Mouse (Mus musculus) embryonic facial prominence, embryonic 15.5 days (tissue): ENCODE data around the gene Tor1aip1. TPM values are rescaled to one million over a fixed set of nuclear protein-coding genes. Genes with fewer than 3 reads are reported as not detected.

Experiments used
- ATAC-seq: fragments of 200-750 bp; cut with Nextera tagmentation; 2 replicates; pipeline ENCODE4 v1.8.0; 2017; ENCODE audit warnings: low read depth, moderate TSS enrichment; ENCODE audit not compliant: insufficient number of reproducible peaks, low FRiP score, low TSS enrichment
- H3K27ac ChIP-seq: fragments of 300-500 bp; sonication (generic); replicated peaks from 2 replicates; pipeline ENCODE4 v1.5.1; 2015; ENCODE audit warnings: mild to moderate bottlenecking, inconsistent platforms
- H3K27me3 ChIP-seq: fragments of 300-500 bp; sonication (generic); 2 replicates; pipeline ENCODE4 v1.6.1; 2015; ENCODE audit warnings: inconsistent platforms
- H3K36me3 ChIP-seq: fragments of 300-500 bp; sonication (generic); 2 replicates; pipeline ENCODE4 v1.6.1; 2015; ENCODE audit warnings: mild to moderate bottlenecking, inconsistent platforms
- H3K4me1 ChIP-seq: fragments of 300-500 bp; sonication (generic); 2 replicates; pipeline ENCODE4 v1.6.1; 2015; ENCODE audit warnings: inconsistent platforms
- H3K4me2 ChIP-seq: fragments of 300-500 bp; sonication (generic); replicated peaks from 2 replicates; pipeline ENCODE4 v1.6.1; 2015; ENCODE audit warnings: mild to moderate bottlenecking, inconsistent platforms
- H3K4me3 ChIP-seq: fragments of 300-500 bp; sonication (generic); replicated peaks from 2 replicates; pipeline ENCODE4 v1.5.1; 2015; ENCODE audit warnings: mild to moderate bottlenecking, inconsistent platforms
- H3K9ac ChIP-seq: fragments of 300-500 bp; sonication (generic); 2 replicates; pipeline ENCODE4 v1.6.1; 2015; ENCODE audit warnings: inconsistent platforms
- H3K9me3 ChIP-seq: fragments of 300-500 bp; sonication (generic); replicated peaks from 2 replicates; pipeline ENCODE4 v1.6.1; 2016; ENCODE audit warnings: inconsistent platforms
- WGBS: fragments of 180-500 bp; shearing (Covaris S2); methylation state at CpG from one replicate; pipeline ENCODE4 v1.1.7; 2015; 5-methylcytosine and 5-hydroxymethylcytosine counted together
- polyA plus RNA-seq: library from polyadenylated mRNA; unstranded; fragments of >200 nt; fragmentation: Nextera tagmentation; extraction: Ambion mirVana; gene quantifications from 2 replicates; pipeline ENCODE4 v1.2.1, GENCODE M21; 2015

Tor1aip1 gene
- polyA plus RNA-seq, 1 experiment from 2014 or later, result 45.1 TPM

DNA sequence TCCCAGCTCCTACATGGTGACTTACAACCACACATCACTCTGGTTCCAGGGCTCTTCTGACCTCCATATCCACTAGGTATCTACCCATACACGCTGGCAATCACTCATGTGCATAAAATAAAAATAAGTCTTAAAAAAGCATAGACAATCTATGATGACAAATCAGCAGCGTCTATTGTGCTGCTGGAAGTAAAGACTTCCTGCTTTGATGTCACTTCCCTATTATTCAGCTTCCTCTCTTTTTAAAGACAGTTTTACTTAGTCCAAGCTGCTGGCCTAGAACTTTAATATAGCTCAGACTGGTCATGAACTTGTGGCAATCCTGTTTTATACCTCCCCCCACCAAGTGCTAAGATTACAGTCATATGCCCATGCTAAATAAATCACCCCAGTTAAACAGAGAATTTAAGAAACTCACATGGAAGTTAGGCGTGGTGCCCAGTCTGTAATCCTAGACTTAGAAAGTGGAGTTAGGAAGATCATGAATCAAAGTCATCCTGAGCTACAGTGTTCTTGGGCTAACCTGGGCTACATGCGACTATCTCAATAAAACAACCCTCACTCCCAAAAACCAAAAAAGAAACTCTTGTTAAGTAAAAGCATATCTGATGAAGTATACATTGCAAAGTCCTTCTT, 7.8 kb downstream of the Tor1aip1 start:
- H3K4me3 ChIP-seq, result no peak overlapping the region
- no peak for ATAC-seq
- no peak overlapping the region for H3K9ac ChIP-seq
- H3K9me3 ChIP-seq, result no peaks in the 10 kb centered on the region
- no peaks in the 10 kb centered on the region for H3K27me3 ChIP-seq
- WGBS, result 92% methylated on average over 4 of the region's 4 CpGs
- H3K27ac ChIP-seq, result no peak overlapping the region
- H3K4me2 ChIP-seq, result no peak overlapping the region
- H3K36me3 ChIP-seq, result peaks cover 57% of the 10 kb centered on the region
- H3K4me1 ChIP-seq, result no peaks in the 10 kb centered on the region

DNA sequence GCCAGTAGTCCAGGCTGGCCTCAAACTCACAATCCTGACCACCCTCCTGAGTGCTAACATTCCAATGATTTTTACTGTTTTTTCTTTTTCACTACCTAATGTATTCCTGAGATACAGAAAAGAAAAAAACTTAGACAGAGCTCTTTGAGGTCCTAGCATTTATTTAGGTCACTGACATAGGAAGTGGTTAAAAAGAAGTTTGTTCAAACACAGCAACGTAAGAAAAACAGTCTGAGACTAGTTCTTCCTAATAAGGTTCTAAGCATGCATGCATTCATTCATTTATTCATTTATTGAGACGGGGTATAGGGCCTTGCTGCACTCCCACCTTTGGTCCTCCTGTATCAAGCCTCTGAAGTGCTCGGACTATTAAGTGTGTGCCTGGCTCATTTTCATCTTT, 8.4 kb downstream of the Tor1aip1 start:
- WGBS, result 95% methylated on average over 3 of the region's 3 CpGs
- peaks cover 51% of the 10 kb centered on the region for H3K36me3 ChIP-seq

DNA sequence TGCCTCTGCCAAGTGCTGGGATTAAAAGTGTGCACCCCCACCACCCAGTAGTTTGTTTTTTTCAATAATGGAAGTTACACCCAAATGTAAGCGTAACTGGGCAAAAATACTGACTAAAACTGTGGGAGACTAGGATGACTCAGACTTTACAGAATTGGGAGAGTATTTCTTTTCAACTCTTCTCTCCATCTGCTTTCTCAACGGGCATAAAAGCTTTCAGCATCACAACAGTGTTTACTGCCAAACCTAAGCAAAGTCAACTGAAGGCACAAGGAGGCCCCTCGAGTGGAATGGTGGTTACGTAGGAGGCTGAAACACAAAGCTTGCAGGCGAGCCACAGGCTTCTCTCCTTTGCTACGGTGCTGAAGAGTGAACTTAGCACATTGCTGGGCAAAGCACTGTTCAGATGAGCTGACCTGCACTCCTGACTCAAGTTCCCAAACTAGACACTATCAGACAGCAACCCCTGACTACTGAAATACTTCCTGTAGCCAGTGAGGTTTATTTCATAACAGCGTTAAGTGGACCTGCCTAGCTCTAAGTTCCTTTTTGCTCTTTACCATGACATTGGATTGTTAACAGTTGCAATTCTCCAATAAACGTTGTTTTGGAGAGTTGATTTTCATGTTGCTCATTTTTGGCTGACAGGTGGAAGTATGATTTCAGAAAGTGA, 11.3 kb downstream of the Tor1aip1 start:
- no peaks in the 10 kb centered on the region for H3K4me1 ChIP-seq
- no peak overlapping the region for H3K9ac ChIP-seq
- H3K36me3 ChIP-seq, result peaks cover 41% of the 10 kb centered on the region
- no peak overlapping the region for H3K4me3 ChIP-seq
- 86% methylated on average over 8 of the region's 8 CpGs for WGBS
- no peak overlapping the region for H3K27ac ChIP-seq
- H3K9me3 ChIP-seq, result no peaks in the 10 kb centered on the region
- H3K27me3 ChIP-seq, result no peaks in the 10 kb centered on the region
- ATAC-seq, result no peak
- H3K4me2 ChIP-seq, result no peak overlapping the region

More for the DNA sequence above, 8.4 kb downstream of the Tor1aip1 start:
- Histone ChIP-seq H3K4me1 (no peaks in the 10 kb centered on the region), H3K4me3 (no peak overlapping the region), H3K27me3 (no peaks in the 10 kb centered on the region), H3K4me2 (no peak overlapping the region), H3K27ac (no peak overlapping the region), H3K9ac (no peak overlapping the region), H3K9me3 (no peaks in the 10 kb centered on the region)
- ATAC-seq, result no peak

DNA sequence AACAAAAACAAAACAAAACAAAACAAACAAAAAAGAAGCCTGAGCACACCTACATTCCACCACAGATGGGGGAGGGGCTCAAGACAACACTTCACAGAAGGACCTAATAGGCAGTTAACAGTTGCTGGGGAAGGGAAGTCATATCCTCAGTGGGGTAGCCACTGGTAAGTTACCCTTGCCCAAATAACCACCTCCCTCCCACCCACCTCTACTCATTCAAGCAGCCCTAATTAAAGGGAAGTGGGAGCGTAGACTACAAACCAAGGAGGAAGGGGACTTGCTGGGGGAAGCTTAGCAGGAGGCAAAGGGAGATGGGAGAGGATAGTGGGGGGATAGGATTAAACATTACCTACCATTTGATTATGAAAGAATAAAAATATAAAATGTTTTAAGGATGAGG, 15.9 kb downstream of the Tor1aip1 start:
- H3K9me3 ChIP-seq, result no peaks in the 10 kb centered on the region
- no peak overlapping the region for H3K4me3 ChIP-seq
- ATAC-seq, result no peak
- H3K4me1 ChIP-seq, result no peaks in the 10 kb centered on the region
- 100% methylated on average over 1 of the region's 1 CpGs for WGBS
- no peak overlapping the region for H3K9ac ChIP-seq
- H3K4me2 ChIP-seq, result no peak overlapping the region
- H3K36me3 ChIP-seq, result peaks cover 49% of the 10 kb centered on the region
- H3K27ac ChIP-seq, result no peak overlapping the region
- no peaks in the 10 kb centered on the region for H3K27me3 ChIP-seq

DNA sequence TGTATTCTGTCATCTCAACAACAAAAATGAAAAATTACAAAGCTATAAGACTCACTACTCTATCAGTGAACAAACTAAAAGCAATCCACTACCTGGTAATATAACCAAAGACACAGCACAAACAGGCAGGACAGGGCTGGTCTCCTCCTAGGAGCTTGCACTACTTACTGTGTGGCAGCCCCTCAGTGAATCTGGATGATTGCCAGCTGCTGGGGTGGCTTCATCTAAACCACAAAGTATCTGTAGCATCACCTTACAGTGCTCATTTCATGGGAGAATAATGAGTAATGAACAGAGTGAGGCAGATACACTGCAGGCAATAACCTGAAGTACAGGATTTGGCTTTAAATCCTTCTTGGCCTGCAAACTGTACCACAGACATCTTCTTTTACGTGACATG, 16.5 kb downstream of the Tor1aip1 start:
- no peak overlapping the region for H3K27ac ChIP-seq
- H3K4me2 ChIP-seq, result no peak overlapping the region
- no peaks in the 10 kb centered on the region for H3K9me3 ChIP-seq
- no peaks in the 10 kb centered on the region for H3K4me1 ChIP-seq
- H3K27me3 ChIP-seq, result no peaks in the 10 kb centered on the region
- no peak overlapping the region for H3K4me3 ChIP-seq
- 73% methylated on average over 1 of the region's 1 CpGs for WGBS
- no peak for ATAC-seq
- no peak overlapping the region for H3K9ac ChIP-seq
- peaks cover 52% of the 10 kb centered on the region for H3K36me3 ChIP-seq

DNA sequence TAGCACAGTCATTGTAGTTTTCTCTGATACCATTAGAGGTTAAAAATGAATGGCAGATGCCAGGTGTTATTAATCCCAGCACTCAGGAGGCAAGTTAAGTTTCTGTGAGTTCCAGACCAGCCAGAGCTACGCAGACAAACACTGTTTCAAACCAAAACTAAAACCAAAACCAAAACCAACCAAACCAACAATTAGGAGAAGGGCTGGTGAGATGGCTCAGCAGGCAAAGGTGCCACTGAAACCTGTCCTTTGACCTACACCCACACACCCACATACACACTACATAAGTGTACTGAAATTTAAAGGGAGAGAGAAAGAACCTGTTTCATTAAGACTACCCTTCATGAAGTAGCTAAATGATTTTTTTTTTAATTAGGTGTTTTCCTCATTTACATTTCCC, 27.3 kb downstream of the Tor1aip1 start:
- H3K9me3 ChIP-seq, result no peaks in the 10 kb centered on the region
- peaks cover 44% of the 10 kb centered on the region for H3K36me3 ChIP-seq
- no peak for ATAC-seq
- no peak overlapping the region for H3K27ac ChIP-seq
- no peaks in the 10 kb centered on the region for H3K4me1 ChIP-seq
- H3K4me3 ChIP-seq, result no peak overlapping the region
- H3K9ac ChIP-seq, result no peak overlapping the region
- WGBS, result 65% methylated on average over 1 of the region's 1 CpGs
- H3K4me2 ChIP-seq, result no peak overlapping the region
- H3K27me3 ChIP-seq, result no peaks in the 10 kb centered on the region

DNA sequence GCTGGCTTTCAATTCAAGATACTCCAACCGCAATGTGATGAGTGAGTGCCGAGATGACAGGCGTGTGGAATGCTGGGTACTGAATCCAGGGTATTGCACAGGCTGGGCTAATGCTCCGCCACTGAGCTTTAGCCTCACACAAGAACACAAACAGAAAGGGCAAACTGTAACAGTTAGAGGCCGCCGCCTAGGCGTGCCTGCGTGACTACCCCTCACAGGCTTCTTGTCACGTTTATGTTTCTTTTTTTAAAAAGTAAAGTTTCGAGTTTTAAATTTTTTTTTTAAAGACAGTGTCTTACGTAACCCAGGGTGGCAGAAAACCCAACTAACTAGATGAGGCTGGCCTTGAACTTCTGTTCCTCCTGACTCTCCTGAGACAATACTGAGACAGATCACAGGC, 30.4 kb downstream of the Tor1aip1 start:
- WGBS, result 88% methylated on average over 11 of the region's 11 CpGs

DNA sequence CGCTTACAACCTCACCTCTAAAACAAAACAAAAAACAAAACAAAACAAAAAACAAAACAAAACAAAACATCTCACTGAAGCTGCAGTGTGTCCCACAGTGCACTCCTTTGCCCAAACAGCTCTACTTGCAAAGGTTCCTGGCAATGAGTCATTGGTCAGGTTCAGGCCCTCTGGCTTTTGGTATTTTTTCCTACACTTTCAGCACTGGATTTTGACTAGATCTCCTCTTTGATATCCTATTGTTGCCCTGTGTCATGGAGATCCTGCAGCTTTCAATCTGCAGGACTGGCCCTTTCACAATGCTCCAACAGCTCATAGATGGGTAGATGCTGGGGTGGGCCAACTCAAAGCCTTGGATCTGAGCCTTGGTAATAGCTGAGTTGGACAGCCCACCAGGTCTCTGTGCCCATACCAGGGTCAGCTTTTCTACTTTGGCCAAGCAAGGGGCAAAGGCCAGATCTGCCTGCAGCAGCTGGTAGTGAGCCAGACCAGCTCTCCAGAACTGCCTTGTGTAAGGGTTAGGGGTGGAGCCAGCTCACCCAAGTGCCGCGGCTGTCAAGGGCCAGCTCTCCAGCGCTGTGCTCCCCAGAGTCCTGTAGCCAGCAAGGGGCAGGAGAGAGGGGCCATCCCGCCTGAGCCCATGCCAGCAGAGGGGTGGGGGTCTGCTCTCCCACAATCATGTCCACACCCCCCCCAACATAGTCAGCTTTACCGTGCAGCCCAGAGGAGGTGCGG, 32.9 kb downstream of the Tor1aip1 start:
- Histone ChIP-seq H3K36me3 (peaks cover 27% of the 10 kb centered on the region), H3K4me2 (no peak overlapping the region), H3K9ac (no peak overlapping the region), H3K4me3 (no peak overlapping the region), H3K9me3 (no peaks in the 10 kb centered on the region), H3K27me3 (no peaks in the 10 kb centered on the region), H3K27ac (no peak overlapping the region), H3K4me1 (no peaks in the 10 kb centered on the region)
- 0 out of 2 replicates have a peak, but pooled peaks have one; percentile 7 for ATAC-seq
- 85% methylated on average over 7 of the region's 7 CpGs for whole genome bisulfite sequencing

More for the DNA sequence above, 30.4 kb downstream of the Tor1aip1 start:
- no peak for ATAC-seq
- Histone ChIP-seq H3K4me3 (no peak overlapping the region), H3K4me2 (no peak overlapping the region), H3K9ac (no peak overlapping the region), H3K9me3 (no peaks in the 10 kb centered on the region), H3K36me3 (peaks cover 36% of the 10 kb centered on the region), H3K27me3 (no peaks in the 10 kb centered on the region), H3K27ac (no peak overlapping the region), H3K4me1 (no peaks in the 10 kb centered on the region)

DNA sequence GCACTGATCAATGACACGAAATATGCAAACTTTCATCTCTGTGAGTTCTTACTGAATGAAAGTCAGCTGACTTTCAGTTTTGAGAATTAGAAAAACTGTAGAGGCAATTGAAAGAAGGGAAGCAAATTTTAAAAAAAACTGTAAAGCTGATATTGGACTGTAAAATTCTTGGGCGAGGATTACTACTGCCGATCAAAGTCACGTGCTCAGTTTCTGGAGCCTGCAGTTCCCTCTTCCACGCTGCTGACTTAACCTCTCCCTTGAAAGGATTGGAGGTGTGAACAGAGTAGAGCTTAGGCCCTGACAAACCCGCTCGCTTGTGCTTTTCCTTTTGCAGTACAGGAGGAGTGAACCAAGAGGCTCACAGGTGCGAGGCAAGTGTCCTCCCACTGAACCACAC, 33.9 kb downstream of the Tor1aip1 start:
- no peak overlapping the region for H3K27ac ChIP-seq
- no peak overlapping the region for H3K4me3 ChIP-seq
- 84% methylated on average over 8 of the region's 8 CpGs for WGBS
- no peak for ATAC-seq
- H3K4me2 ChIP-seq, result no peak overlapping the region
- H3K9me3 ChIP-seq, result no peaks in the 10 kb centered on the region
- H3K36me3 ChIP-seq, result peaks cover 21% of the 10 kb centered on the region
- no peaks in the 10 kb centered on the region for H3K27me3 ChIP-seq
- H3K9ac ChIP-seq, result no peak overlapping the region
- H3K4me1 ChIP-seq, result no peaks in the 10 kb centered on the region

DNA sequence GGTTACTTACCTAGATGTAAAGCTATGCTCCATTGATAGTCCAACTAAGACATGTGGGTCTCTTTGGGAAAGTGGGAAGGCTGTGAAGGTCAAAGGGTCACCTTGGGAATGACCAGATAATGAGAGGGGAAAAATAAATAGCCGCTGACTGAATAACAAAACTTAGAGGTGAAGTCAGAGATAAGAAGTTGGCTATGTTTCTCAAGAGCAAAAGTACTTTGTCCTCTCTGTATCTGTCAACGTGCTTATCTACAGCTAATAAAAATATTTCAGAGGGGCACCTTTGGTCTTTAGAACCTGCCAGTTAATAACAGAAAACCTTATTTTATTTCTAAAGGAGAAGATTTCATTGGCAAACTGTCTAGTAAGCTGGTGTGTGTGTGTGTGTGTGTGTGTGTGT, 40.7 kb downstream of the Tor1aip1 start:
- no peak for ATAC-seq
- WGBS, result 85% methylated on average over 2 of the region's 2 CpGs

DNA sequence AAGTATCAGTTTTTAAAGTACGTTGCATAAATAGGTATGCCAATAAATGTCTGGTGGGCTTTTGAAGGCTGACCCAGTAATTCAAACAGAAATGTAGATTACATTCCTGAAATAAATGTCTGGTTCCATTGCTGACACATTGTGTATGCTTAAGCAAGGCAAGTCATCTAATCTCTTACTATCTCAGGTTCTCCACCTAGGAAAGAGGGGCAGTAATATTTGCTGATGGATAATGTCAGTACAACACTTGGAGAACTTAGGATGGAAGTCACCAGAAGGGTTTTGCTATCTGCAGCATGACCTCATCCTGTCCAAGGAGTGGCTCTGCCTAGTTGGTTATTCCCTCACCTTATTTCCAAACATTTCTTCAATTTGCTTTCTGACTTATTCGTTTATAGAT, 41.8 kb downstream of the Tor1aip1 start:
- Histone ChIP-seq H3K27me3 (no peaks in the 10 kb centered on the region), H3K9ac (no peak overlapping the region), H3K4me1 (no peaks in the 10 kb centered on the region), H3K36me3 (no peaks in the 10 kb centered on the region), H3K4me3 (no peak overlapping the region), H3K4me2 (no peak overlapping the region), H3K9me3 (no peaks in the 10 kb centered on the region), H3K27ac (no peak overlapping the region)
- no peak for ATAC-seq
- WGBS, result 82% methylated on average over 2 of the region's 2 CpGs

More for the DNA sequence above, 40.7 kb downstream of the Tor1aip1 start:
- H3K27ac ChIP-seq, result no peak overlapping the region
- no peaks in the 10 kb centered on the region for H3K27me3 ChIP-seq
- H3K4me2 ChIP-seq, result no peak overlapping the region
- no peaks in the 10 kb centered on the region for H3K36me3 ChIP-seq
- no peaks in the 10 kb centered on the region for H3K9me3 ChIP-seq
- H3K4me3 ChIP-seq, result no peak overlapping the region
- no peak overlapping the region for H3K9ac ChIP-seq
- H3K4me1 ChIP-seq, result no peaks in the 10 kb centered on the region
